13 mouse cellular contexts compared by ENCODE assay signal in the genomic region with DNA sequence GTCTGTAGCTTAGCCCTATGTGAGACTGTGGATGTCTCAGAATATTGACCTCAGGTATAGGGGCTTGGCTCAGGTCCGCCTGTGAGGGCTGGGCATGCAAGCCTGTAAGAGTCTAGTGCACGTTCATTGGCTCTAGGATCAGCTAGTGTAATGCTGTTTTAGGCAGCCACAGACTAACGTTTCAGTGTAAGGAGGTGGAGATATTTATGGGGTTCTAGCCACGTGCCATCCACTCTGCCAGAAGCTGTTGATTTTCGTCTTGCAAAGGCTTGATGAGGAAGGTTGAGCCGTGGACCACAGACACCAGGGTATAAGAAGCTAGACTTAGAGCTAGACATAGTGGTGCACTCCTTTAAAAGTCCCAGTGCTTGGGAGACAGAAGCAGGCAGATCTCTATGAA. TPM values are rescaled to one million over a fixed set of nuclear protein-coding genes. Genes with fewer than 3 reads are reported as not detected.
DNase-seq lines count a peak whose midpoint lies in the region; ATAC-seq and TF ChIP-seq lines count a peak whose summit lies in the region.
"Had no signal": no experiment of that assay in that cellular context is flagged by ENCODE, and none has a peak within 500 bp of the region (broad histone marks: within the 10 kb centered on the region; RNA-seq: fewer than 3 reads in every experiment).

No protein-coding gene starts in this region.

- in situ Hi-C loops in ES-E14 (cut with MboI; ENCODE audit: low sequenced_read_pairs in 2 of 2, unreplicated experiment in 2 of 2) = no loop called here

- peaks cover 15% of the 10 kb centered on the region for H3K36me3 ChIP-seq in heart, postnatal 0 days (replicated peaks; ENCODE audit: control insufficient read depth, insufficient read depth, low read length)
- peaks cover 7% of the 10 kb centered on the region for H3K36me3 ChIP-seq in heart, embryonic 11.5 days (ENCODE audit: control insufficient read depth, insufficient read depth, low read length)
- H3K36me3 ChIP-seq in E14TG2a.4 (ENCODE audit: insufficient read depth, low read length) (peaks cover 59% of the 10 kb centered on the region), ES-E14 (ENCODE audit: control insufficient read depth, insufficient read depth, low read length, poor library complexity, severe bottlenecking) (peaks cover 12% of the 10 kb centered on the region)
- H3K36me3 ChIP-seq in liver, embryonic 15.5 days (replicated peaks) = no peaks in the 10 kb centered on the region; the same call in 1 of the 2 replicates
- H3K36me3 ChIP-seq in forebrain, embryonic 15.5 days = peaks cover 5% of the 10 kb centered on the region; the same call in 1 of the 2 replicates

- H3K4me2 ChIP-seq in heart, postnatal 0 days (ENCODE audit: low read depth, low read length) = peak overlapping the region; percentile 3; the same call in 1 of the 2 replicates
- H3K4me2 ChIP-seq in heart, embryonic 11.5 days = no peak overlapping the region
- H3K4me2 ChIP-seq in liver, embryonic 15.5 days = peak overlapping the region; percentile 27; the same call in 1 of the 2 replicates
- no peak overlapping the region for H3K4me2 ChIP-seq in forebrain, embryonic 15.5 days (replicated peaks)
- H3K4me2 ChIP-seq: midbrain, embryonic 12.5 days had no signal

- H3K9me3 ChIP-seq in heart, postnatal 0 days (replicated peaks; ENCODE audit: control insufficient read depth, low read length) = no peaks in the 10 kb centered on the region
- no peaks in the 10 kb centered on the region for H3K9me3 ChIP-seq in heart, embryonic 11.5 days (replicated peaks; ENCODE audit: control insufficient read depth, low read length)
- H3K9me3 ChIP-seq in E14TG2a.4 (ENCODE audit: low read length) (no peaks in the 10 kb centered on the region), ES-E14 (ENCODE audit: control insufficient read depth, insufficient read depth, low read depth, low read length) (no peaks in the 10 kb centered on the region)
- no peaks in the 10 kb centered on the region for H3K9me3 ChIP-seq in liver, embryonic 15.5 days (replicated peaks)
- no peaks in the 10 kb centered on the region for H3K9me3 ChIP-seq in forebrain, embryonic 15.5 days
- H3K9me3 ChIP-seq: midbrain, embryonic 12.5 days had no signal

- TF ChIP-seq EP300 in heart, postnatal 0 days (IDR thresholded peaks at IDR 0.05; ENCODE audit: low read depth) = no peak

- no peak overlapping the region for H3K4me3 ChIP-seq in heart, postnatal 0 days (ENCODE audit: low read depth, low read length)
- no peak overlapping the region for H3K4me3 ChIP-seq in heart, embryonic 11.5 days (ENCODE audit: low read depth, low read length)
- H3K4me3 ChIP-seq in E14TG2a.4 (replicated peaks; ENCODE audit: low read length) (peak overlapping the region; percentile 68), ES-E14 (ENCODE audit: insufficient read depth in 1 of 2, low read depth in 1 of 2, low read length in 2 of 2, poor library complexity in 1 of 2, severe bottlenecking in 1 of 2) (peak overlapping the region; percentile 0 to 5; a peak in 2 of 4 replicates)
- H3K4me3 ChIP-seq in liver, embryonic 15.5 days (replicated peaks) = no peak overlapping the region
- H3K4me3 ChIP-seq in forebrain, embryonic 15.5 days = no peak overlapping the region
- H3K4me3 ChIP-seq: midbrain, embryonic 12.5 days had no signal

- TF ChIP-seq CTCF in heart, postnatal 0 days (IDR thresholded peaks at IDR 0.05; ENCODE audit: low read depth) = no peak
- TF ChIP-seq CTCF in E14TG2a.4 (conservative IDR thresholded peaks at IDR 0.05; ENCODE audit: low read length) = no peak

- no peaks in the 10 kb centered on the region for H3K27me3 ChIP-seq in heart, postnatal 0 days (ENCODE audit: control insufficient read depth, insufficient read depth, low read length)
- H3K27me3 ChIP-seq in heart, embryonic 11.5 days (ENCODE audit: control insufficient read depth, insufficient read depth, low read length) = no peaks in the 10 kb centered on the region
- no peaks in the 10 kb centered on the region for H3K27me3 ChIP-seq in E14TG2a.4 (ENCODE audit: insufficient read depth, low read length)
- H3K27me3 ChIP-seq in liver, embryonic 15.5 days = no peaks in the 10 kb centered on the region
- H3K27me3 ChIP-seq in forebrain, embryonic 15.5 days = no peaks in the 10 kb centered on the region
- H3K27me3 ChIP-seq: midbrain, embryonic 12.5 days had no signal

- H3K27ac ChIP-seq in heart, postnatal 0 days (ENCODE audit: low read depth) = peak overlapping the region; percentile 68
- H3K27ac ChIP-seq in heart, embryonic 11.5 days (ENCODE audit: low read depth, low read length) = no peak overlapping the region
- H3K27ac ChIP-seq in ES-E14 (ENCODE audit: insufficient read depth, low read depth, low read length, poor library complexity, severe bottlenecking) = peak overlapping the region; percentile 62; the same call in 1 of the 2 replicates
- 0 out of 2 replicates have a peak overlapping the region, but pooled peaks have one; percentile 6 for H3K27ac ChIP-seq in liver, embryonic 15.5 days (replicated peaks)
- no peak overlapping the region for H3K27ac ChIP-seq in forebrain, embryonic 15.5 days (replicated peaks)
- H3K27ac ChIP-seq: hindbrain, postnatal 0 days; midbrain, embryonic 12.5 days had no signal

- WGBS in heart, postnatal 0 days = 31% methylated on average over 6 of the region's 6 CpGs
- WGBS in heart, embryonic 11.5 days (ENCODE audit: insufficient replicate concordance) = 63% methylated on average over 6 of the region's 6 CpGs
- 30% methylated on average over 6 of the region's 6 CpGs for WGBS in liver, embryonic 15.5 days (ENCODE audit: insufficient replicate concordance)
- WGBS in forebrain, embryonic 15.5 days = 85% methylated on average over 6 of the region's 6 CpGs

- H3K4me1 ChIP-seq in heart, postnatal 0 days (ENCODE audit: control insufficient read depth, insufficient read depth) = peaks cover 56% of the 10 kb centered on the region
- H3K4me1 ChIP-seq in heart, embryonic 11.5 days (ENCODE audit: control insufficient read depth, insufficient read depth, low read length) = peaks cover 59% of the 10 kb centered on the region
- H3K4me1 ChIP-seq in E14TG2a.4 (replicated peaks; ENCODE audit: low read depth, low read length) (peaks cover 88% of the 10 kb centered on the region), ES-E14 (ENCODE audit: control insufficient read depth in 2 of 2, insufficient read depth in 2 of 2, low read length in 2 of 2, poor library complexity in 1 of 2) (peaks cover 19 to 34% of the 10 kb centered on the region in 2 experiments)
- H3K4me1 ChIP-seq in liver, embryonic 15.5 days (replicated peaks) = peaks cover 96% of the 10 kb centered on the region
- H3K4me1 ChIP-seq in forebrain, embryonic 15.5 days = peaks cover 30% of the 10 kb centered on the region

- no peak for ATAC-seq in heart, postnatal 0 days (ENCODE audit: insufficient read depth, low read depth)
- no peak for ATAC-seq in heart, embryonic 11.5 days (replicated peaks; ENCODE audit: insufficient number of reproducible peaks, low FRiP score, low TSS enrichment)
- no peak for ATAC-seq in liver, embryonic 15.5 days (ENCODE audit: insufficient read depth)
- ATAC-seq in forebrain, embryonic 15.5 days (replicated peaks) = no peak
- ATAC-seq: hindbrain, postnatal 0 days had no signal

- DNase-seq in heart, postnatal 0 days (ENCODE audit: low spot score) = no peak
- no peak for DNase-seq in ES-E14 (ENCODE audit: low read depth, low spot score)
- DNase-seq in thymus, adult 18-20 months = no peak
- DNase-seq: adrenal gland, postnatal 36 days; cerebellum, adult 18-20 months; gastrocnemius, postnatal 14 days; kidney, postnatal 4 days had no signal

- H3K9ac ChIP-seq in heart, postnatal 0 days (replicated peaks; ENCODE audit: low read depth, low read length) = no peak overlapping the region
- H3K9ac ChIP-seq in heart, embryonic 11.5 days (ENCODE audit: low read depth, low read length) = no peak overlapping the region
- H3K9ac ChIP-seq in ES-E14 (ENCODE audit: insufficient read depth, low read depth, low read length, poor library complexity, severe bottlenecking) = peak overlapping the region; percentile 14; the same call in 1 of the 2 replicates
- no peak overlapping the region for H3K9ac ChIP-seq in liver, embryonic 15.5 days
- no peak overlapping the region for H3K9ac ChIP-seq in forebrain, embryonic 15.5 days (replicated peaks)
- H3K9ac ChIP-seq: midbrain, embryonic 12.5 days had no signal

TF ChIP-seq in ES-E14, 5 proteins besides CTCF, POLR2A, EP300 and RAD21:
- TF ChIP-seq MAFK (IDR thresholded peaks at IDR 0.05; ENCODE audit: insufficient read depth, low read depth, low read length) (no peak), ZC3H11A (IDR thresholded peaks at IDR 0.05; ENCODE audit: borderline replicate concordance, low read depth, low read length) (no peak), ZNF384 (IDR thresholded peaks at IDR 0.05; ENCODE audit: low read depth, low read length) (no peak), CHD2 (IDR thresholded peaks at IDR 0.05; ENCODE audit: low read depth, low read length) (no peak), HCFC1 (IDR thresholded peaks at IDR 0.05; ENCODE audit: borderline replicate concordance, insufficient read depth, low read length) (no peak)

RNA-seq across cellular contexts. Expression of a gene that starts 4.2 kb away (rescaled TPM):
- total RNA-seq in heart, postnatal 0 days (2014; rRNA removed; ENCODE audit: low replicate concordance) = 131 and 177 TPM in 2 replicates
- polyA plus RNA-seq in heart, postnatal 0 days (2015; fragmentation: Nextera tagmentation; extraction: Ambion mirVana) = 355 and 363 TPM in 2 replicates
- polyA plus RNA-seq in heart, embryonic 11.5 days (2014; fragmentation: Nextera tagmentation; extraction: Ambion mirVana) = 316 and 319 TPM in 2 replicates
- total RNA-seq in ES-E14 (2012; rRNA removed) = 86.7 and 111 TPM in 2 replicates
- 148 and 153 TPM in 2 replicates for polyA plus RNA-seq in liver, embryonic 15.5 days (2015; fragmentation: Nextera tagmentation; extraction: Ambion mirVana)
- polyA plus RNA-seq in forebrain, embryonic 15.5 days (2015; fragmentation: Nextera tagmentation; extraction: Ambion mirVana) = 312 and 323 TPM in 2 replicates

Comparison
In these comparisons a context has a peak if more than half of its experiments do, and no peak if none do; other contexts are left out.
1. H3K27ac ChIP-seq: peak in heart, postnatal 0 days (single experiment), ES-E14 (single experiment) and liver, embryonic 15.5 days (single experiment); none in heart, embryonic 11.5 days (single experiment) and forebrain, embryonic 15.5 days (single experiment).
2. H3K4me2 ChIP-seq: peak in heart, postnatal 0 days (single experiment) and liver, embryonic 15.5 days (single experiment); none in heart, embryonic 11.5 days (single experiment) and forebrain, embryonic 15.5 days (single experiment).
3. H3K4me3 ChIP-seq: peak in E14TG2a.4 (single experiment) and ES-E14 (2 of 2); none in heart, postnatal 0 days (single experiment), heart, embryonic 11.5 days (single experiment), liver, embryonic 15.5 days (single experiment) and forebrain, embryonic 15.5 days (single experiment).